Mouse (Mus musculus): ENCODE measurements around the gene Gli1.

DNA sequence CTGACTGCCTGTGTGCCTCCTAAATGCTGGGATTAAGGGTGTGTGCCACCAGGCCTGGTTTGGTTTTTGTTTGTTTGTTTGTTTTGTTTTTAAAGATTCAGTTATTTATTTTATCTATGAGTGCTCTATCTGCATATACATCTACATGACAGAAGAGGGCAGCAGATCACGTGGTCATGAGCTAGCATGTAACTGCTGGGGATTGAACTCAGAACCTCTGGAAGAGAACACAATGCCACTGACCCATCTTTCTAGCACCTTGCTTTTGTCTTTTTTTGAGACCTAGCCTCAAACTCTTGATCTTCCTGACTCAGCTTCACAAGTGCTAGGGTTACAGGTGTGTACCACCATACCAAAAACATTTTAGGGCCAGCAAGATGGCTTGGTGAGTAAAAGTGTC, 6.5 kb downstream of the Gli1 start:
- TF ChIP-seq CTCF (conservative IDR thresholded peaks at IDR 0.05 in 1 of 2, IDR thresholded peaks at IDR 0.05 in 1 of 2; ENCODE audit: low read depth in 2 of 2, low read length in 2 of 2): no peak; a peak in 1 of 4 replicates
- TF ChIP-seq MAX (IDR thresholded peaks at IDR 0.05; ENCODE audit: low read length): no peak
- TF ChIP-seq NELFE (IDR thresholded peaks at IDR 0.05; ENCODE audit: low read depth, low read length): no peak
- no peak for TF ChIP-seq MXI1 (IDR thresholded peaks at IDR 0.05; ENCODE audit: low read depth, low read length)
- TF ChIP-seq POLR2A (IDR thresholded peaks at IDR 0.05; ENCODE audit: low read depth, low read length): no peak
- no peak for TF ChIP-seq MYC (IDR thresholded peaks at IDR 0.05; ENCODE audit: low read depth, low read length)
- no peak for TF ChIP-seq NRF1 (IDR thresholded peaks at IDR 0.05; ENCODE audit: low read depth, low read length)
- TF ChIP-seq SMC3 (IDR thresholded peaks at IDR 0.05; ENCODE audit: low read depth, low read length): no peak
- no peak for TF ChIP-seq POLR2AphosphoS2 (IDR thresholded peaks at IDR 0.05; ENCODE audit: low read depth, low read length)
- no peak for TF ChIP-seq TCF12 (IDR thresholded peaks at IDR 0.05; ENCODE audit: low read depth, low read length)
- no peak for TF ChIP-seq GABPA (IDR thresholded peaks at IDR 0.05; ENCODE audit: insufficient replicate concordance, low read depth, low read length)
- no peak for TF ChIP-seq UBTF (IDR thresholded peaks at IDR 0.05; ENCODE audit: low read depth, low read length)
